Mouse (Mus musculus): ENCODE data around the gene Vav3. TPM values are rescaled to one million over a fixed set of nuclear protein-coding genes. Genes with fewer than 3 reads are reported as not detected.

The Vav3 gene
- total RNA-seq, 2 experiments from 2014 or later, result 7.0 to 8.1 TPM

- no peak for DNase-seq (ENCODE audit: low spot score in 2 of 2)
Measured at GRCm38 (mm10) chr3:109672925-109673324, 332.5 kb downstream of the Vav3 start.

- no peak for DNase-seq (ENCODE audit: low spot score in 2 of 2)
Measured at GRCm38 (mm10) chr3:109680281-109680680, 339.8 kb downstream of the Vav3 start.

- no peak for DNase-seq (ENCODE audit: low spot score in 2 of 2)
Measured at GRCm38 (mm10) chr3:109681863-109682262, 341.4 kb downstream of the Vav3 start.

- peak in 1 of 2 experiments; percentile 27 for DNase-seq (ENCODE audit: low spot score in 2 of 2)
Measured at GRCm38 (mm10) chr3:109683608-109684295, 343.3 kb downstream of the Vav3 start.

GRCm38 (mm10) chr3:109690566-109690965 lies 350.1 kb downstream of the Vav3 start:
- DNase-seq (ENCODE audit: low spot score in 2 of 2), result no peak

- no peak for DNase-seq (ENCODE audit: low spot score in 2 of 2)
Measured at GRCm38 (mm10) chr3:109692613-109693012, 352.2 kb downstream of the Vav3 start.

- DNase-seq (ENCODE audit: low spot score in 2 of 2), result no peak
Measured at GRCm38 (mm10) chr3:109701301-109701700, 360.8 kb downstream of the Vav3 start.

GRCm38 (mm10) chr3:109707786-109708460 lies 367.5 kb downstream of the Vav3 start:
- peak in 1 of 2 experiments; percentile 13 for DNase-seq (ENCODE audit: low spot score in 2 of 2)

GRCm38 (mm10) chr3:109711751-109712150 lies 371.3 kb downstream of the Vav3 start:
- DNase-seq (ENCODE audit: low spot score in 2 of 2), result no peak

- DNase-seq (ENCODE audit: low spot score in 2 of 2), result no peak
Measured at GRCm38 (mm10) chr3:109714476-109714875, 374.0 kb downstream of the Vav3 start.

GRCm38 (mm10) chr3:109721753-109722152 lies 381.3 kb downstream of the Vav3 start:
- DNase-seq (ENCODE audit: low spot score in 2 of 2), result no peak

- DNase-seq (ENCODE audit: low spot score in 2 of 2), result no peak
Measured at GRCm38 (mm10) chr3:109726776-109727175, 386.3 kb downstream of the Vav3 start.

- peak; percentile 12 to 27 for DNase-seq (ENCODE audit: low spot score in 2 of 2)
Measured at GRCm38 (mm10) chr3:109731592-109732230, 391.3 kb downstream of the Vav3 start.

GRCm38 (mm10) chr3:109732327-109733182 lies 392.1 kb downstream of the Vav3 start:
- DNase-seq (ENCODE audit: low spot score in 2 of 2), result peak; percentile 25 to 36

Other genes starting within 250 kb of the Vav3 start
- gene Slc25a24, start 217.5 kb upstream of the Vav3 start, total RNA-seq (2021), result 1 to 10 TPM; 4.1 to 4.9 TPM